Mouse (Mus musculus) 3134 (cell line): ENCODE measurements around the gene Rfc1.

Source experiments
- DNase-seq: peaks from one replicate; pipeline ENCODE4 v3.0.0-alpha.2; 2011; ENCODE audit warnings: low spot score; ENCODE audit not compliant: insufficient read length; ENCODE audit errors: extremely low read depth

Rfc1 gene

DNA sequence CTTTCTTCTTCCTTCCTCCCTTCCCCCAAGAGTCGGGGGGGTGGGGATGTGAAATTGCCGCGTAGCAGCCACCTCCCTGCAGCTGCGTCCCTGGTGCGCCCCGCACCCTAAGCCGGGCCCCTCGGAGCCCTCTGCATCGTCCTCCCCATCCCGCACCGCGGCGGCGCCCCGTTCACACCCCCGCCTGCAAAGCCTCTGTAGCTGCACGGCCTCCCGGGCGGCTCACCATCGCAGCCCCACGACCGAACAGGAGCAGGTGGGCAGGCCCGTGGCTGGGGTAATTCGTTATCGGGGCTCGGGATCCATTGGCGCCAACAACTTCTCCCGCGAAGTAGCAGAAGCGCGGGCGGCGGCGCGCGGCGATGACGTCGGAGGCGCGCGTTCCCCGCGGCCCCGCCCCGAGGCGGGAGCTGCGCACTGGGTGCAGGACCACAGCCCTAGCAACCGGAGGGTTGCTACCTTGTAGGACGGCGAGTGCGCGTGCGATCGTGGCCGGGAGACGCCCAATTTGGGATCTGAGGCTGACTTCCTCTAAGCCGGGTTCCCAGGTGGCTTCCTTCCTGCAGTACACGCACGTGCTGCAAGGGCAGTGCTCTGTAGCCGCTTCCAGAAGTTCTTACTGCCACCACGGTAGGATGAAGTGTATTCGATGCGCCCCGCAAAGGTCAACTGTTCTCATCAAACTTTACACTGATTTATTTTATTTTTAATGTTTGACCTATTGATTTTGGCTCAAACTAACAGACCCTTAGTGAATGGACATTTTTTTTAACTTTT lies at the start of gene Rfc1:
Gene Rfc1, minus strand, starts transcription at position 373 of the 777 bp plus-strand sequence.
- DNase-seq = peak; percentile 98

DNA sequence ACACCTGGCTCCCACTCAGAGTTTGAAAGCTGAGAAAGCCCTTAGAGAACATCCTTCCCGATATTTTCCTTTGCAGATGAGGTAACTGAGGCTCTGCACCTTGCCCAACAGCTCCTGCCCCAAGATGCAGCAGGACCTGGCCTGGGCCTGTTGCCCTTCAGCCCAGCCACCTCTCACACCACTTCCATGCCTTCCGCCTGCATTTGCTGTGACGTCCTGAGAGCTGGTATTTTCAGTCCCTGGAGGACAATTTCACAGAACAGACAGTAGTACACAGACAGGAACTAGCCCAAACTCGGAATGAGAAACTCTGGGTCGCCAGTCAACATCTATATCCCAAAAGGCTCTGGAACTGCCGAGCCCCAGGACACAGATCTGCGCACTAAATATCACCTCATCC lies 39.3 kb upstream of the Rfc1 start:
- DNase-seq = no peak

DNA sequence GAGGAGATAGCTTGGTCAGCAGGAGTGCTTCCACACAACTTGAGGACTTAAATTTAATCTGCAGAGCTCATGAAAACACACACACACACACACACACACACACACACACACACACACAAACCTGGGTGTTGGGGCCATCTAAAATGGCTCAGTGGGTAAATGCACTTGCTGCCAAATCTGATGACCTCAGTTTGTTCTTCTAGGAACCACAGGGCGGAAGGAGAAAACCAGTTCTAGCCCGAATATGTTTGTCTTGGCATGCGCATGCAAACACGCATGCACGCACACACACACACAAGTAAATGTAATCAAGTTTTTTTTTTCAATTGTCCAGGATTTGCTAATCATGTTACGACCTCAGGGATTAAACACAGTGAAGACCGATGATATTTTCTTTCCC lies 36.1 kb upstream of the Rfc1 start:
- DNase-seq = no peak

DNA sequence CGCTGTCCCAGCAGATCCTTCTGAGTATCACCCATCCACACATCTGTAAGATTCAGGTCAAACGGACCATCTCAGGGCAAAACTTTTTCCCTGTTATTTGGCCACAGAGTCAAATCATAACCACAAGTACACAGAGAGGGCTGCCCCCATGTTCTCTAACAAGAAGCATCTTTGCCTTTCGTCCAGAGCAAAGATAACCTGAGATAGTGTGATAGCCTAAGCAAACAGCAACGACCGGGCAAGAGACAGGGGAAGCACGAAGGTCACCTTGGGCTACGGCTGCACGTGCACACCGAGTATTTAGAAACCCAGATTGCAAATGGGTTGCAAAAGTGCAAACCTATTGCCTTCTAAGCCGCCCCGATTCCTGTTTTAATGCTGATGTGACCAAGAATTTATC lies 32.4 kb upstream of the Rfc1 start:
- no peak for DNase-seq

DNA sequence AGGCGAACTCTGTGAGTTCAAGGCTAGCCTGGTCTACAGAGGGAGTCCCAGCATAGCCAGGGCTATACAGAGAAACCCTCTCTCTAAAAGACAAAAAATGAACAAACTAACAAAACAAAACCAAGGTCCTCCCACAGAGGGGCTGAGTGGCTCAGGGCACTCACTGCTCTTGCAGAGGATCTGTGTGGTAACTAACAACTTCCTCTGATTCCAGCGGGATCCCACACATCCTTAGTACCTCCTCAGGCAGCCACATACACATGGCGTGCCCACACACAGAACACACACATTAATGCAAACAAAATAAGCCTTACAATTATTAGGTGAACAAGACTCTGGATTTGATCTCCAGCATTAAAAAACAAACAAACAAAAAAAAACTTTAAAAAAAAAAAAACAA lies 22.3 kb upstream of the Rfc1 start:
- no peak for DNase-seq

DNA sequence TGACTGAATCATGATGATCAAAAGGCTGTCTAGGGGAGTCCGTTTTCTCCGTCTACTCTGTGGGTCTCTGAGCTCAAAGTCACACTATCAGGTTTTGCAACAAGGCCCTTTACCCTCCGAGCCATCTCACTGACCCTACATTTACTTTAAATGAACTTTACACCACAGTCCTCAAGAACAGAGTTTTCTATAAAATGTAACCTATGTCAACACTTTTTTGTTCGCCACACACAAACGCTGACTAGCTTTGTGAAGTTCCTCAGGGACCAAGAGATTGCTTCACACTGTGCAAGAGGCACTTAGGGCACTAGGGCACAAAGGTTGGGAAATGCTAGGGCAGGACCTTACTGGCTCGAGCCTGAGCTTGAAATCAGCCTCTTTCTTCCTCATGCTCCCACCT lies 21.4 kb upstream of the Rfc1 start:
- no peak for DNase-seq

DNA sequence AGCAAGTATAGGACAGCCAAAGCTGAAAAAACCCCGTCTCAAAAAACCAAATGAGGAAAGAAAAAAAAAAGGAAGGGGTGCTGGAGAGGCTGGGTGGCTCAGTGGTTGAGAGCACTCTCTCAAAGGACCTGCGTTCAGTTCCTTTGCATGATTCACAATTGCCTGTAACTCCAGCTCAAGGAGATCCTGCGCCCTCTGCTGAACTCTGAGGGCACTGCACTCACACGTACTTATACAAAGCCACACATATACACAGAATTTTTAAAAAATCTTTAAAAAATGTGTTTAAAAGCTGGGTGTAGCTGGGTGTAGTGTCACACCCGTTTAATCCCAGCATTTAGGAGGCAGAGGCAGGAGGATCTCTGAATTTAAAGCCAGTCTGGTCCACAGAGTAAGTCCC lies 19.5 kb upstream of the Rfc1 start:
- DNase-seq = no peak

DNA sequence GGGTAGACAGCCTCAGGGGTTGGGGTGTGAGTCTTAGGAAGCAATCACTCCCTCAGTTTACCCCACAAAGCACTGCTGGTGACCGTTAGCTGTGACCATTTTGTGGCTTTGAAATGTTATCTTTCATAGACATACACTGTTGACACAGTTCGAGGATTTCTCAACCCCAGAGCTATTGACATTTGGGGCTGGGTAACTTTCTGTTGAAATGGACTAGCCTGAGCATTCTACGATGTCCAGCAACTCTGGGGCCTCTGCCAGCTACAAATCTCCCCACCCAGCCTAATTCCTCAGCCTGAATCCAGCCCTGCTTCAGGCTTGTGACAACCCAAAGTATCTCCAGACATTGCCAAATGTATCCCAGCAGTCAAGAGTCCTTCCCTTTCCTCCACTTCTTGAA lies 18.6 kb upstream of the Rfc1 start:
- DNase-seq = no peak

DNA sequence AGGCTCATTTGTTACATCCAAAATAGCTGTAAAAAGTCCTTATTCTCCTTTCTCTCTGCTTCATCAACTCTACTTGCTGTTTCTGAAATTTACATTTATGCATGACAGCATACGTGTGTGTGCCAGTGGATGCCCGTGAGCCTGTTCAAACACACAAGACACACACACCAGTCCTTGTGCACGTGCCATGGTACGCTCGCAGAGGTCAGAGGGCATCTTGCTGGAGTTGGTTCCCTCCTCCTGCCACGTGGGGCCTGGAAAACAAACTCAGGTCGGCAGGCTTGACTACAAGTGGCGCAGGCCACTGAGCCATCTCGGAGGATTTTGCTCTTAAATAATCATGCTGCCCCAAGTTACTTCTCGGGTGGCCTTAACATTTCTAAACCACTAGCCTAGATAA lies 15.0 kb upstream of the Rfc1 start:
- DNase-seq = no peak

DNA sequence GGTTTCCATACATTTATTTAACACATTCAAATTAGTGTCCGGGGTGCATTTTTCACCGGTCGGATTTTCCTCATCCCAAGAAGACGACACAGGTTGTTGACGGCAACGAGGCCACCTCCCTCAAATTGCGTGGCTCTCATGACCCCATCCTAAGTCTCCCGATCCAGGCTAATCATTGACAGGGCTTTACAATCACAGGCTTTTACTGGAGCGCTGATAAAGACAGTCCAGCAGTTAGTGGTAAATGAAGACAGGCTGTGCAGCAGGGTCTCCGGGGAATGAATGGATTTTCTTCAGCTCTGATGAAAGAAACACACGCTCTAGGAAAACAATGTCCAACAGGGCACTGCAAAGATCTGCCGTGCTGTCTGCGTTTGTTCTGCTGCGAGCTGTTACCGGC lies 12.7 kb upstream of the Rfc1 start, which contains the start of gene Klb:
Gene Klb, plus strand, starts transcription at position 147 of the 400 bp plus-strand sequence.
- no peak for DNase-seq

DNA sequence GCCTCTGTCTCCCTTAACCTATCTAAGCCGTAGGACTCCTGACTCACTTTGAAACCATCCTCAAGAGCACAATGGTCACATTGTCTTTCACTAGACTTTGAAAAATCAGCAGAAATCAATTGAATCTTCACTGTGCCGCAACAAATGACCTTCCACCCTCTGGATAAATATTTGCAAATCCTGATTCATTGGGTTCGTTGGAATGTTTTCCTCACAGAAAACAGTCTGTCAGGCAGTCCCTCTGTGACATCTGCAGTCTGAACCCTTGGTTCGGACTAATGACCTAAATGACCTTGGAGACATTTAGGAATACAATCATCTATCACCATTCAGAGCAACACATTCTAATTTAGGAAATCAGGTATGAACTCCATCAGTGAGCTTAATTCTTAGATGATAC lies 4.7 kb upstream of the Rfc1 start:
- no peak for DNase-seq

DNA sequence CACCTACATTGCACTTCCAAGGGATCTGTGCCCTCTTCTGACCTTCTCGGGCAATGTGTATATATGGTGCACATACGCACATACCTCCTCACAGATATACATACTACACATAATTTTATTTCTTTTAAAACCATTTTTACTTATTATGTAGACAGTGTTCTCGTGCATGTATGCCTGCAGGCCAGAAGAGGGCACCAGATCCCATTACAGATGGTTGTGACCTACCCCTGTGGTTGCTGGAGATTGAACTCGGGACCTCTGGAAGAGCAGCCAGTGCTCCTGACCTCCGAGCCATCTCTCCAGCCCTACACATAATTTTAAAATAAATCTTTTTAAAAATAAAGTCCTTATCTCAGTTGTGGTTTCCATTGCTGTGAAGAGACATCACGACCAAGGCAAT lies 2.9 kb upstream of the Rfc1 start:
- no peak for DNase-seq

DNA sequence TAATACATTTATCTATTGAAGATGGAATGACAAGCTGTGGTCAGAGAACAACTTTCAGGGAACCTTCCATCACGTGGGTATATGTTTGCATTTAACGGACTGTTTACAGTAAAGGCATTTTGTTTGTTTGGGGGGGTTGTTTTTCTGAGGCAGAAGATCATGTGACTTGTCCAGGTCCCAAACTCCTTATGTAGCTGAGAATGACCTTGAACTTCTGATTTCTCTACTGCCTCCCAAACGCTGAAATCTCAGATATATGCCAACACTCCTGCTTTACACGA lies 545 bp upstream of the Rfc1 start:
- DNase-seq = no peak

DNA sequence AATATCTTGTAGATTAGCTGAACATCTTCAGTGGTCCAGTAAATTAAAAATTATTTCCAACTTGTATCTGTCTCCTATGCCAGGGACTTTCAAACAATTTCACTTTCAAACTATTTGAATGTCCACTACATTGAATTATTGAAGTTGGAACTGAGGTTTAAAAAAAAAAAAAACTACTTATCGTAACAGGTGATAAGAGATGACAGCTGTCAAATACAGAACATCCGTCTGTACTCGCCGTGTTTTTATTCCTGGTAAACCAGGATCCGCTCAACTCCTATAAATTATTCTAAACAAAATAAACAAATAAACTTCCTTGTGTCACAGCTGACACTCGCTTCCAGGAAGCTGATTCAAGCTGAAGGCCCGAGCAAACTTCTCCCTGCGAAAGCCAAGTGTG lies 682 bp downstream of the Rfc1 start:
- no peak for DNase-seq

DNA sequence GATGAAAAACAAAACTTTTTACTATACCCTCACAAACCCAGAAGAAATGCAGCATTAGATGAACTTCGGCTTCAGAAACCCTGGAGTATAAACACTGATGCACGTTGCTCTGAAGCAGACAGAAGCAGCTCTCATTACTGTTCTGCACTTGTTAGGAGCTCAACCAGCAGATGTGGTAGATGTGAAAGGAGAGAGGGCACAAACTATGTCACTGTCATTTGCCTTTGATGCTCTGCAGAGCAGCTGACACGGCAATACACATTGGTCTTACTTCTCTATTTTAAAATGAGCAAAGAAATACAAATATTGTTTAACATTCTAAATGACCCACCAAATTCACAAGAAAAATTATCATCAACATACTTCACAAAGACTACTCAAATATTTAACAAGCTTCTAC lies 5.5 kb downstream of the Rfc1 start:
- no peak for DNase-seq

DNA sequence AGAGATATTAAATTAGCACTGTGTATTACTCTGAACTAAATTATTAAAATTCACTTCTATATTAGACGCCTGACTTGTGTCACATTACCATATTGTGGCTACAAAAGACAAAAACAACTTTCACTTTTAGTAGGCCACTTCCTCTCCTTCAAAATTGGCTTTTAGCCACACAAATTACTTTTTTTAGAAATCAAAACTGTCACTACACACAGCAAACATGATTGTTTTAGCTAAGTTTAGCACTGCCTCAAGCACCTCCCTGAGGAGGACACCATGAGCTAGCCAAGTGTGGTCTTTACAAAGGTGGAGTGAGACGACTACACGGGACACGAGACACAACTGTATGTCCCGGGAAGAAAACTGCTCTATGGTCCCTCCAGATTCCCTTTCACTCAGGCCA lies 9.3 kb downstream of the Rfc1 start:
- DNase-seq = no peak

DNA sequence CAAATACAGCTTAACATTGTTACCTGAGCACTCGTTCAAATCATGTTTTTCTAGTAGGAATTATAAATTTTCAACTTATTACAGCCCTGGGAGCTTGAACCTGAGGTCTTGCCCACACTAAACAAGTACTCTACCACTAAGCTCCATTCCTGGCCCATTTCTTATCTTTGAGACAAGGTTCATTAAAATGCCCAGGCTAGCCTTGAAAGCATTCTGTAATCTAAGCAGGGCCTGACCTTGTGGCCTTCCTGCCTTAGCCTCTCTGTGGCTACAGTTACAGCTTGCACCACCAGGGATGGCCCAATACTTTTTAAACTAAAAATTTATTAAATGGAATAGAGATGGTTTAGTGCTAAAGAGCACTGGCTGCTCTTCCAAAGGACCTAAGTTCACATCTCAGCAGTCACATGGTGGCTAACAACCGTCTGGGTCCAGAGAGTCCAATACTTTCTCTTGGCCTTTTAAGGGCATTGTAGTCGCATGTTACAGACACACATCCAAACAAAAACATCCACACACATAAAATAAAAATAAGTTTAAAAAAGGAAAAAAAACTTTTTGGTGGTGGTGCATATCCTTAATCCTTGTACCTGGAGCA lies 10.6 kb downstream of the Rfc1 start:
- DNase-seq = no peak

DNA sequence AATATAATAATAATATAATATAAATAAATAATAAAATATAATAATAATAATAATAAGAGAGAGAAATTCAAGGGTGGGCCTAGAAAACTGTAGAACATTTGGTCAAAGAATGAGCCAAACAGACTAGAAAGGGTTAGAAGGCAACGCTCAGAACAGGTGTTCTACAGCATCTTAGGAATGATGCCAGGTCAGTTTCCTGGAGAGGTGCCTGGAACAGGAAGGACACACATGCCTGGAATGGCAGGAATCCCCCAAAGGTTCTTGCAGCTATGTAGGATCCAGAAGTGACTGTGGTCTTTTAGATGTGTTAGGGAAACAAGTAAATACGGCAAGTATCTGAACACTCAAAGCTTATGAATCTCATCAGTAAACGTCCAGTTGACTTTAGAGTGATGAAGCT lies 11.2 kb downstream of the Rfc1 start:
- no peak for DNase-seq

DNA sequence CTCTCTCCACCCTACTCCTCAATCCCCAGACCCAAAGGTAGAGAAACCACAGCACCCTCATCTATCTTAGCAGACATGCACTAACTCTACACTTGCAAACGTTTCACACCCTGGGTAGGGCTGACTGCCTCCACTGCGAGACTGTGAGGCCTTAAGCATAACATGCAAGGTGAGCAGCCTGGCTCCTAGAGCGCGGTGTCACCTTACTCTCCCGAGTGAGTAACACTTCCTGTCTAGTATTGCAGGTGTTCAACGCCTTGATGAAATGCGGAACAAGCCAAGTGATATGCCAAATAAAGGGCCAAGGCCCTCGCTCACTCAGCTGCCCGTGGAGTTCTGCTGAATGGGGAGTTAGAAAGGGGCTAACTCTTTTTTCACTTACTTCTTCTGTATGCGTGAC lies 13.3 kb downstream of the Rfc1 start:
- DNase-seq = no peak

DNA sequence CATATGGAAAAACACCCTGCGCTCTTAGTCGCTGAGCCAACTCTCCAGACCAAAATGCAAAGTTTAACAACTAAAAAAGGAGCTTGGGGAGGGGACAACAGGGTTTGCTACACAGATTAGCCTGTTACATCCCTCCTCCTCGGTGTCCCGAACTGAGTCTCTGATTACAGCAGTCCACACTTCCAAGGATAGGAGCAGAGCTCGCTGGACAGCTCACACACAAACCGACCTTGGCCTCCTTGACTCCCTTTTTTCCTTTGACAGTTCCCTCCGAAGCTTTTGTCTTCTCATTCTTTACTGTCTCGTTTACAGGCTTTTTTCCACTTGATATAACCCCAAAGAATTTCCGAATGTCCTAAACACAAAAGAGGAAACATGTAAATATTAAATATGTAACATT lies 16.3 kb downstream of the Rfc1 start:
- DNase-seq = no peak

DNA sequence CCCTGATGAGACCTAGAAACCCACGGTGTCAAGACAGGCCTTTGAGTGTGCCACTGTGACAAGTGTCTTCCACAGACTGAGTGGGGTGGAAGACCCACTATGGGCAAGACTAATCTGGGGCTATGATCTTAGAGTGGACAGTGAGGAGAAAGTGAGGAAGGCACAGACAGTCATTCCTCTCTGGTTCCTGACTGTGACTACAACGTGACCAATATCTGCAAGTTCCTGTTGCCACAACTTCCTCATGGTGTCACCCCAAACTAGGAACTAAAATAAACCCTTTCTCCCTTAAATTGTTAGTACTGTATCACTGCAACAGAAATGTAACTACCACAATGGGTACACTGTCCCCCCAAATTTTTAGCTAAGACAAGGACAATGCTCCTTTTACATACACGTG lies 26.6 kb downstream of the Rfc1 start:
- DNase-seq = no peak

DNA sequence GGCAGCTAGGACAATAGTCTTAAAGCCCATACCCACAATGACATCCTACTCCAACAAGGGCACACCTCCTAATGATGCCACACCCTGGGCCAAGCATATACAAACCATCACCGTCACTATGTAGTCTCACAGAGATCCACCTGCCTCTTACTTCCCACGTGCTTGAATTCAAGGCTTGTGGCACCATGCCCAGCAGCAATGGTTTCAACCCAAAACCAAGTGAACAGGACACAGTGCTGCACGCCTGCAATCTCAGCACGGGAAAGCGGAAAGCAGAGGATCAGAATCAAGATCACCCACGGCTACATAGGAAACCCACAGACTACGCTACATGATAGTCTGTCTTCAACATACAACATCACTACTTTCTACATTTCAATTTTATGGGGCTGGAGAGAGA lies 27.3 kb downstream of the Rfc1 start:
- no peak for DNase-seq

DNA sequence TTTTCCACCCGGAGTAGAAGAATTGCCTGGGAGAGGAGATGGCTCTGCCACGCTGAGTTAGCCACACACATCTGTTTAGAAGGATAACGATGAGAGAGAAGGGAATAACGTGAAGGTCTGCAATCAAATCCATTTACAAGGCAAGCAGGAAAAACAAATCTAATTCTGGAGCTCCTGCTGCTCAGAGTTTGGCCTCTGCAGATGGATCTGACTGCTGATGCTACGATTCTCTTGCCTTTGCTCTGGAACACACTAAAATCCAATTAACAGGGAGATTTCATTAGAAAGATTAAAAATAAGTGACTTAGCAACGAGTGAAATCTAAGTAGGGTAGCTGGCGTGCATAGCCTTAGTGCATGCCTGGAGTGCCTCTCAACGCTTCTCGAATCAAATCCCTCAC lies 30.0 kb downstream of the Rfc1 start:
- DNase-seq = no peak
